Mouse (Mus musculus): Measurements from ENCODE around the gene Nrcam. TPM values are rescaled to one million over a fixed set of nuclear protein-coding genes. Genes with fewer than 3 reads are reported as not detected.

The Nrcam gene
- polyA plus RNA-seq, 2 experiments from 2014 or later, result not detected

- no peak for ATAC-seq
These were observed 110.2 kb downstream of the Nrcam start for GRCm38 (mm10) chr12:44438884-44439283.

GRCm38 (mm10) chr12:44440230-44440629 lies 111.5 kb downstream of the Nrcam start:
- no peak for ATAC-seq

DNA sequence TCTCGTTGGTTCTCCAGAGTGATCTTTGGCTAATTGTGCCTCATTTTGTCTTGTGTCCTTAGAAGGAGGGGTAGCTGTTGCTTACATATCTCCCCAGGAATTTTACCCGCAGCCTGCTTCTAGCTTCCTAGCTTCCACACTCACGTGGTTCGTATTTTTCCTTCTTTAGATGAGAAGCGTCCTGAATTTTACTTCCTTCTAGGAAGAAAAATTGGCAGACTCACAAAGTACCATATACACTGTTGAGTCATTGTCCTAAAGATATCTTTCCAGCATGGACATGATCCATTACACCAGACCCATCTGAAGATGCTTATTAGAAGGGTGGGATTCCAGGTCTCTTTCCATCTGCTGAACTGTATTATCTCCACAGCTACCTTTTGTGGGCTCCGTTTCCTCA lies 122.2 kb downstream of the Nrcam start:
- ATAC-seq, result no peak

- ATAC-seq, result no peak
These were observed 123.1 kb downstream of the Nrcam start for GRCm38 (mm10) chr12:44451742-44452141.

DNA sequence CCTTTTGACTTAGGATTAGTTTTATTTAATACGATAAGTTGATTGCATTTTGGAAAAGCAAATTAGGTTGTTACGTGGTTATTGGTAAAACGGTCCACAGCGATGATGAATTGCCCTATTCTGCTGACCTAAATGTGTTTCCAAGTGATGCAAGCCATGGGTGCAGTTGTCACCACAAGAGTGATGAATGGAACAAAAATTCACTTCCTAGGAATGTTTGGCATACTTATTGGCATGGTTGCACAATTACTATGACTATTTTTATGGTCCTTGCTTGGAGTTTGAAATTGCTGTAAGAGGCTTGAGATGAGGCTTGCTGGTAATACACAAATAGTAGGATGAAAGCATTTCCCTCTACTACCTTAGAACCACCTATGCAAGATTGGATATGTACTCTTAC lies 125.1 kb downstream of the Nrcam start:
- no peak for ATAC-seq

- ATAC-seq, result no peak
These were observed 129.3 kb downstream of the Nrcam start for GRCm38 (mm10) chr12:44457961-44458360.

DNA sequence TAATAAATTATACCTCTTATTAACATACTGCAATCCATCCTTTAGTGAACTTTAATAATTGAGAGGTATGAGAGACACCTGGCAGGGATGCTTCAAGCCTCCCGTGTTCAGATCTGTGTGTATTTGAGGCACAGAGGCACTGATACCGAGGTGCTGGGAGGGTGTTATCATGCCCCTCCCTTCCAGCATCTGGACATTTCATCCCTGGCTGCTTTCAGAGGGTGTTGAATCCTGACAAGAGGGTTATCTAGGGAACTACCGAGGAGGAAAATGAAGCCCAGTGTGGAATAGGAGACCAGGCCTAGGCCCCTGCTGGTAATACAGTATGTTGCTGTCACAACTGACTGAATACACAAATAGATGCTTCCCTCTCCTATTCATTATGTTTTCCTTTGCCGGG lies 133.8 kb downstream of the Nrcam start:
- no peak for ATAC-seq

DNA sequence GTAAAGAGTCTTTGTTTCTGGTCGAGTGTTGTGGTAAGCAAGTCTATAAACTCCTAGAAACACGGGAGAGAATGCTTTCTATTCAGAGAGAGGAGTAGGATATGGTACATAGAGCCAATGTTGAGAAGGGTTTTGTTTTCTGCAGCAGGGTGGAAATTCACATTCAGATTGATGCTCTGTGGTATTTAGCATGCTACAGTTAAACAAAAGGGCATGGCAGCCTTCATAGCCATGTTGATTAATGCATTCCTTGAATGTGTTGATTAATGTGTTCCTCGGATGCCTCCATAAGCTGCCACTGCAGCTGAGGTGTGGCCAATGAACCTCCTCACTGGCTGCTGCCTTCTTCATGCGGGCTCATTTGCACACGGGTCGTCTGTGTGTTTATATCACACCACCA lies 134.3 kb downstream of the Nrcam start:
- no peak for ATAC-seq

- ATAC-seq, result no peak
These were observed 142.4 kb downstream of the Nrcam start for GRCm38 (mm10) chr12:44471073-44471472.

- ATAC-seq, result no peak
These were observed 146.7 kb downstream of the Nrcam start for GRCm38 (mm10) chr12:44475355-44475754.

GRCm38 (mm10) chr12:44479260-44480030 lies 150.8 kb downstream of the Nrcam start:
- ATAC-seq, result no peak

DNA sequence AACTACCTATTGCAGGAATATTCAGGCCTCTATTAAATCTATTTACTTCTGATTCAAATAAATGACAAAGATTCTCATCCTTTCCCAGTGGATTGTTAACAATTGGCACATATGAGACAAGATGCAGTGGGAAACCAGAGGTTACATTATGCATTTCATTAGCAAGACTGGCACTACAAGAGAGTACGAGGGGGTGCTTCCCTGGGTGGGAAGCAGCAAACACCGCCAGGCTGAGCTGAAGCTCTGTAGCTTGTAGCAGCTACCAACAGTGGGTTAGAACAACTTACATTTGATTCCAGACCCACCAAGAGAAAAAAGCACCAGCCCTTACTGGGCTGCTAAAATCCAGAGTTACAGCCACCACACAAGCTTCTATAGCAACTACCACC lies 151.3 kb downstream of the Nrcam start:
- no peak for ATAC-seq

DNA sequence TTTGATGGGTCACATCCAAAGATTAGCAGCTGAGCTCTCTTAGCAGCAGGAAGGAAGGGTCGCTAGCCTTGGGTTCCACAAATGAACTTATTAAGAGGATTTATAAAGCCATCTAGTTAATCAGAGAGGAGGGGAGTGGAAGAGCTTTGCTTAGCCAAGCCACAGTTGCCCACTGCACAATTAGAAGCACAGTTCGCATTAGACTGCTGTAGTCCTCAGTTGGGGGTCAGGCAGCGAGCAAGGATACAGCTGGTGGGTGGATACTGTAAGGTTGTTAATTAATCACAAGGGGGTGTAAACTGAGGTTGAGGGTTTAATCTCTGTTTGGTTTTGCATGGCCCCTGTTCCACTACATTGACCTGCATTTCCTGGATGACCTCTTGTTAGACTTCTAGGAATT lies 152.7 kb downstream of the Nrcam start:
- ATAC-seq, result no peak

DNA sequence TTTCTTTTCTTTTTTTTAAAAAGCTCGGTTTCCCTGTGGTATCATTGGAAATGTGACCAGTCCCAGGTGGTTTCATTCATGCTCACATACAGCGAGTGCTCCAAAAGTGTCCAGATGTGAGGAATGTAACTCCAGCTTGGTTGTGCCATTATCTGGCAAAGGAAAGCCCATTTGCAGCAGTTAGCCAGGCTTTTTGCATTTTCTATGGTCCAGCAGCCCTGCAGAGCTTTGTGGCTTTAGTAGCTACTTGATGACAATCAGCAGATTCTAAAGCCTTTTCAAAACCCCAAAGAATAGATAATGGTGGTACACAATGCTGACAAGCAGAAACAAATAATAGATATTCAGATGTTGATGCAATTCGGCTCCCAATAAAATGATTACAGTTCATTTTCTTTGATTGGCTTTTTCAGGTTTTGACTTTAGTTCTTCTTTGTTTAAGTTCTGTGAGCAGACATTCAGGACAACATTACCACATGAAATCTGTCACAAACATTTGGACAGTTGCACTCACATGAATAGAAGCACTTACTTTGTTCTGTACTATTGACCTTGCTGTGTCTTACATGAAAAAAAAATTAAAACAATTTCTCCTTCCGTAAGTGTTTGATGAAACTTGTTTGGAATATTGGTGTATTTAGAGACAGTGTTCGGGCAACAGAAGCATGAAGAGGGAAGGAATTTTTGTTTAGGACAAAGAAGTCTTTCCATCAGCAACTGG lies 164.2 kb downstream of the Nrcam start:
- ATAC-seq, result no peak

DNA sequence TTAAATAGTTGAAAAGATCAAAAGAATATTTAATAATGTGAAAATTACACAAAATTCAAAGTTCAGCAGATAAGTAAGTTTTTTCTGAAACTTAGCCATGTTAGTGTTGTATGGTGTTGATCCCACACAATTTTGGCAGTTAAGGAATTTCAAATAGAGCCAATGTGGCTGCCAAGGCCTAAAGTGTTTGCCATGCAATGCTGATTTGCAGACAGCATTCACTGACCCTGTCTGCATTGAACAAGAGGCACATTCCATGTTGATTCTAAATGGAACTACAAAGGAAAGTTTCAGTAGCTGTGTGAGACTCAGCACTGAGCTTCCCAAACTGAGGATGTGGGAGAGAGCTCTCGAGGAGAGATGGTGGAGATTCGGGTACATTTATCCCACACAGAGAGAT lies 169.1 kb downstream of the Nrcam start:
- ATAC-seq, result no peak

- ATAC-seq, result no peak
These were observed 170.2 kb downstream of the Nrcam start for GRCm38 (mm10) chr12:44498872-44499271.

- ATAC-seq, result no peak
These were observed 173.3 kb downstream of the Nrcam start for GRCm38 (mm10) chr12:44501807-44502487.

GRCm38 (mm10) chr12:44503737-44504136 lies 175.1 kb downstream of the Nrcam start:
- no peak for ATAC-seq

GRCm38 (mm10) chr12:44508635-44509034 lies 179.9 kb downstream of the Nrcam start:
- ATAC-seq, result no peak

GRCm38 (mm10) chr12:44509406-44510104 lies 180.9 kb downstream of the Nrcam start:
- no peak for ATAC-seq

- ATAC-seq, result no peak
These were observed 186.4 kb downstream of the Nrcam start for GRCm38 (mm10) chr12:44515066-44515465.

DNA sequence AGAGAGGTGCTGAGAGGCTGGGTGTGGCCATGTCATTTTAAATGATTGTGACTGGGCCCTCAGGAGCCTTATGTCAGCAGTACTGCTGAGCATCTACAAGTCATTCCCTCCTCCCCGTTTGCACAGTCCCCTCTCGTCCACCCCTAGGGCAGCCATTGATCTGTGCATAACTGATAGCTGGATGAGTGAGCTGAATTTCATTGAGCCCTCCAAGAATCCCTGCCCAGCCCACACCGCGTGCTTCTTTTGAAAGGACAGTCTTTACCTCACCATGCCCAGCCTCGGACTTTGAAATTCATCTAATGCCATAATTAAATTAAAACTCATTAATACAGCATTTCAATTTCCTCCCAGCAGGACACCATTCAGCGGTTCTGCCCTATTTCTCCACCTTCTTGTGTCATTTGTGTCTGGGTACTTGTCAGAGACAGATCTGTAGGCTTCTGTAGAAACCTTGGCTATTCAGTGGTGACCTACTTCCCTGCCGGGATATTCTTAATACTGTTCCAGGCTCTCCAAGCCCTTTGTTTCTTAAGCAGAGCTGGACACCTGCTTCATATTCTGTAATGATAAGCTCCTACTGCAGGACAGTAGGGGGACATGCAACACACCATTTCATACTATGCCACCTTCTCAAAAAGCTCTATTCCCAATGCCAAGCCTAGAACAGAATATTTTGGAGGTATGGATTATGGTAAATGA lies 190.9 kb downstream of the Nrcam start:
- ATAC-seq, result no peak

Measured in CD4-positive, CD25-positive, alpha-beta regulatory T cell, adult 4 months (primary cell).